Mouse (Mus musculus): Measurements from ENCODE around the gene Cnnm1.
A peak's percentile ranks its signal among the peaks of the same experiment; 100 is the strongest.
"Not testable (repeated sequence)": the region's sequence is repeated elsewhere in the genome, so short reads cannot be mapped to it uniquely, and the experiment has no call there.

The Cnnm1 gene

GRCm38 (mm10) chr19:43465601-43466255 lies 25.5 kb downstream of the Cnnm1 start:
- DNase-seq: no peak

GRCm38 (mm10) chr19:43467927-43468685 lies 27.9 kb downstream of the Cnnm1 start:
- DNase-seq: peak; percentile 82

- DNase-seq: no peak
These were observed 29.1 kb downstream of the Cnnm1 start for GRCm38 (mm10) chr19:43469333-43469732.

GRCm38 (mm10) chr19:43472331-43472730 lies 32.1 kb downstream of the Cnnm1 start:
- no peak for DNase-seq

GRCm38 (mm10) chr19:43472781-43473180 lies 32.5 kb downstream of the Cnnm1 start:
- no peak for DNase-seq

GRCm38 (mm10) chr19:43475642-43476041 lies 35.4 kb downstream of the Cnnm1 start:
- no peak for DNase-seq

GRCm38 (mm10) chr19:43476063-43476462 lies 35.8 kb downstream of the Cnnm1 start:
- no peak for DNase-seq

GRCm38 (mm10) chr19:43477436-43477835 lies 37.2 kb downstream of the Cnnm1 start:
- no peak for DNase-seq

GRCm38 (mm10) chr19:43478891-43479290 lies 38.7 kb downstream of the Cnnm1 start:
- DNase-seq: peak; percentile 78

- DNase-seq: no peak
These were observed 39.2 kb downstream of the Cnnm1 start for GRCm38 (mm10) chr19:43479431-43479830.

GRCm38 (mm10) chr19:43480512-43480911 lies 40.3 kb downstream of the Cnnm1 start:
- DNase-seq: no peak

GRCm38 (mm10) chr19:43487429-43487828 lies 47.2 kb downstream of the Cnnm1 start:
- DNase-seq: peak; percentile 32

GRCm38 (mm10) chr19:43493316-43493715 lies 53.1 kb downstream of the Cnnm1 start:
- not testable (repeated sequence) for DNase-seq

GRCm38 (mm10) chr19:43493878-43494277 lies 53.6 kb downstream of the Cnnm1 start:
- no peak for DNase-seq

- DNase-seq: no peak
These were observed 54.7 kb downstream of the Cnnm1 start for GRCm38 (mm10) chr19:43494914-43495313.

- DNase-seq: peak; percentile 49
These were observed 55.6 kb downstream of the Cnnm1 start for GRCm38 (mm10) chr19:43495846-43496245.

GRCm38 (mm10) chr19:43497440-43497839 lies 57.2 kb downstream of the Cnnm1 start:
- no peak for DNase-seq

GRCm38 (mm10) chr19:43498874-43499273 lies 58.6 kb downstream of the Cnnm1 start:
- DNase-seq: no peak

GRCm38 (mm10) chr19:43502630-43503029 lies 62.4 kb downstream of the Cnnm1 start:
- no peak for DNase-seq

GRCm38 (mm10) chr19:43503593-43503992 lies 63.4 kb downstream of the Cnnm1 start:
- not testable (repeated sequence) for DNase-seq

GRCm38 (mm10) chr19:43505441-43505840 lies 65.2 kb downstream of the Cnnm1 start:
- no peak for DNase-seq

GRCm38 (mm10) chr19:43510436-43511220 lies 70.4 kb downstream of the Cnnm1 start:
- DNase-seq: no peak
